Mouse (Mus musculus) neural tube, embryonic 14.5 days (tissue): ENCODE measurements around the gene Sec16a. TPM values are rescaled to one million over a fixed set of nuclear protein-coding genes. Genes with fewer than 3 reads are reported as not detected.
A peak's percentile ranks its signal among the peaks of the same experiment; 100 is the strongest.

Experiments
- ATAC-seq: fragments of 200-750 bp; cut with Nextera tagmentation; 2 replicates; pipeline ENCODE4 v1.8.0; 2017; ENCODE audit warnings: low read depth, mild to moderate bottlenecking, moderate TSS enrichment, moderate library complexity
- H3K27ac ChIP-seq: fragments of 300-500 bp; sonication (generic); 2 replicates; pipeline ENCODE4 v1.5.1; 2014; ENCODE audit warnings: low read depth, mild to moderate bottlenecking, control low read depth, low read length, moderate library complexity, mixed read lengths
- H3K27me3 ChIP-seq: fragments of 300-500 bp; sonication (generic); 2 replicates; pipeline ENCODE4 v1.6.1; 2014; ENCODE audit warnings: low read length; ENCODE audit not compliant: control insufficient read depth, insufficient read depth
- H3K36me3 ChIP-seq: fragments of 300-500 bp; sonication (generic); 2 replicates; pipeline ENCODE4 v1.6.1; 2014; ENCODE audit warnings: low read length, mixed read lengths; ENCODE audit not compliant: control insufficient read depth, insufficient read depth
- H3K4me1 ChIP-seq: fragments of 300-500 bp; sonication (generic); 2 replicates; pipeline ENCODE4 v1.6.1; 2014; ENCODE audit warnings: low read length; ENCODE audit not compliant: control insufficient read depth, insufficient read depth
- H3K4me2 ChIP-seq: fragments of 300-500 bp; sonication (generic); 2 replicates; pipeline ENCODE4 v1.6.1; 2014; ENCODE audit warnings: mild to moderate bottlenecking, low read depth, low read length, control low read depth
- H3K4me3 ChIP-seq: fragments of 300-500 bp; sonication (generic); 2 replicates; pipeline ENCODE4 v1.5.1; 2014; ENCODE audit warnings: low read depth, low read length, control low read depth, mixed read lengths
- H3K9ac ChIP-seq: fragments of 300-500 bp; sonication (generic); replicated peaks from 2 replicates; pipeline ENCODE4 v1.6.1; 2014; ENCODE audit warnings: low read depth, mild to moderate bottlenecking, control low read depth, low read length, mixed read lengths
- H3K9me3 ChIP-seq: fragments of 300-500 bp; sonication (generic); 2 replicates; pipeline ENCODE4 v1.6.1; 2016; ENCODE audit warnings: low read length; ENCODE audit not compliant: control insufficient read depth
- WGBS: fragments of 180-500 bp; shearing (Covaris S2); extraction: QIAGEN DNeasy Blood & Tissue Kit; methylation state at CpG from one replicate; pipeline ENCODE4 v1.1.7; 2014; 5-methylcytosine and 5-hydroxymethylcytosine counted together
- polyA plus RNA-seq: library from polyadenylated mRNA; unstranded; fragments of >200 nt; fragmentation: Nextera tagmentation; extraction: Ambion mirVana; gene quantifications from 2 replicates; pipeline ENCODE4 v1.2.1, GENCODE M21; 2014

Sec16a gene
- 27.2 and 35.2 TPM in 2 replicates for polyA plus RNA-seq

- H3K27ac ChIP-seq: peak within 1 kb of the TSS; percentile 89
- peak; percentile 91 for ATAC-seq
- peak within 1 kb of the TSS; percentile 89 for H3K9ac ChIP-seq
- peaks cover 22% of the 10 kb centered on the region for H3K4me1 ChIP-seq
- H3K4me2 ChIP-seq: peak within 1 kb of the TSS; percentile 91
- H3K36me3 ChIP-seq: peaks cover 15% of the 10 kb centered on the region; the same call in 1 of the 2 replicates
- H3K27me3 ChIP-seq: no peaks in the 10 kb centered on the region
- peak within 1 kb of the TSS; percentile 81 for H3K4me3 ChIP-seq
- under 1% methylated on average over 60 of the region's 61 CpGs for WGBS
- H3K9me3 ChIP-seq: no peaks in the 10 kb centered on the region
Measured at GRCm38 (mm10) chr2:26444946-26445665, at the start of gene Sec16a. Sec16a (minus strand) TSS chr2:26445216.

DNA sequence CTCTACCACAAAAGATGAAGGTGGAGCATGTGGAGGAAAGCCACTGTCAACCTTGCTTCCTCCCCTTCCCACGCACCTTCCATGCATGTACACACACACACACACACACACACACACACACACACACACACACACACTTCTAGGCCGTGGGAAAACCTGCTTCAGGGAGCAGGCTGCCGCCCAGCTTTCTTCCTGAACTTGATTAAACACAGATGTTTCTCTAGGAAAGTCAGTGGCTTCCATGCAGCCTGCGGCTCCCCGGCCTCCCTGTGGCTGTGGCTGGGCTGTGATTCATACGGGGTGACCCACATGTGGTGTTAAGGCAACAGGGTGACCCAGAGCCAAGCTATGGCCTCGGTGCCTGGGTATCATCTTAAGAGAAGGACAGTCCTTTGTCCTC is 49.4 kb upstream of the Sec16a start:
- peak overlapping the region; percentile 3; the same call in 1 of the 2 replicates for H3K27ac ChIP-seq
- no peaks in the 10 kb centered on the region for H3K9me3 ChIP-seq
- ATAC-seq: no peak
- peak overlapping the region; percentile 29; the same call in 1 of the 2 replicates for H3K4me2 ChIP-seq
- 46% methylated on average over 7 of the region's 7 CpGs for WGBS
- H3K9ac ChIP-seq: no peak overlapping the region
- no peaks in the 10 kb centered on the region for H3K27me3 ChIP-seq
- no peaks in the 10 kb centered on the region for H3K36me3 ChIP-seq
- H3K4me3 ChIP-seq: no peak overlapping the region
- H3K4me1 ChIP-seq: peaks cover 77% of the 10 kb centered on the region

GRCm38 (mm10) chr2:26493021-26493781 is 48.2 kb upstream of the Sec16a start:
- Histone ChIP-seq H3K4me3 (no peak overlapping the region), H3K27ac (peak overlapping the region; percentile 72), H3K9me3 (no peaks in the 10 kb centered on the region), H3K4me1 (peaks cover 74% of the 10 kb centered on the region), H3K36me3 (no peaks in the 10 kb centered on the region), H3K9ac (no peak overlapping the region; the same call in 1 of the 2 replicates), H3K27me3 (no peaks in the 10 kb centered on the region), H3K4me2 (peak overlapping the region; percentile 29; the same call in 1 of the 2 replicates)
- WGBS: 18% methylated on average over 9 of the region's 9 CpGs
- ATAC-seq: no peak

DNA sequence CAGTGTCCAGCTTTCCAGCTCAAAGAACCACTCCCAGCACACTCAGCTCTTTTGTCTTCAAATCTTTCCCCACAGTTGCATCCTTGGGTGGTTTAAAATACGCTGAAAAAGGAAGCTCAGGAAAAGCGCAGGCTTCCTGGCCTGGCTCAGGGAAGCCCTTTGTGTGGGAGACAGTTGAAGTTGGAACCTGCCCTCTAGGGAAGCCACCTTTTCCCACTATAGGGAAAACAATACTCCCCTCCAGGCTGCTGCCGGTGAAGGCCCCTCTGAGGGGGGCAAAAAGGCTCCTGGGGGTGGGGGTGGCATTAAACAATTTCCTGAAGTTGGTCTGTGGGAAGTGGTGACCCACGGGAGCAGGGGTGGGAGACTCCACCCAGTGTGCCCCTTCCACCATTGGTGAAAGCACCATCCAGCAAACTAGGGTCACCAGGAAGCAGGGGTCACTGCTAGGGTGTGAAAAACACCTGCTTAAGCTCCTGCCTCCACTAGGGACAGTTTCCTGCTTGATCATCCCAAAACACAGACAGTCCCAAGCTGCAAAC is 45.8 kb upstream of the Sec16a start:
- Histone ChIP-seq H3K9me3 (no peaks in the 10 kb centered on the region), H3K36me3 (no peaks in the 10 kb centered on the region), H3K9ac (no peak overlapping the region; the same call in none of the 2 replicates), H3K4me1 (peaks cover 77% of the 10 kb centered on the region), H3K27me3 (no peaks in the 10 kb centered on the region), H3K4me3 (no peak overlapping the region), H3K27ac (peak overlapping the region; percentile 88), H3K4me2 (peak overlapping the region; percentile 8; the same call in 1 of the 2 replicates)
- ATAC-seq: no peak
- WGBS: 11% methylated on average over 4 of the region's 4 CpGs

DNA sequence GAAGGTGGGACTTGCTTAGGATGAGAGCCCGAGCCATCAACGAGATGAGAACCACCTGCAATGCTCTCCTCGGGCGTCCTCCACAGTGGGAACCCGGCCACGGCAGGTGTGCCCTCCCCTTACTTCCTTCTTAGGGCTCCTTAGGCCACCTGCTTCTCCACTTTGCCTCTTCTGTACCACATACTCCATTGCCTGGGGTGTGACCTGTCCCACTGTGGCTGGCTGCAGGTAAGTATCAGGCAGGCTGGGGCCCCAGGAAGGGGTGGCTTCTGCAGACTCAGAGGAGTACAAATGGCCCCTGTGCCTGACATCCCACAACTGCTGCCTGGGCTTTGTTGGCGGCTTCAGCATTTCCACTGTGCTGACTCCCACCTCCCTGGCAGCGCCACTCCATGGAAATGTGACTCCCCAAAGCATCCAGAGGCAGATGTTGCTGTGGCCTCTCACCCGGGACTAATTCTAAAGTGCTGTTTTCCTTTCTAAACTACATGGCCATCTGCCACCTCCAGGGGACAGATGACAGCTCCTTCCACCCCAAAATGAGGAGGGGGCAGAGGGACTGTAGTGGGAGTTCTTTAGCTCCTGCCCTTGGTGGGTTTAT is 43.6 kb upstream of the Sec16a start:
- WGBS: 32% methylated on average over 9 of the region's 9 CpGs

GRCm38 (mm10) chr2:26487322-26488021 is 42.5 kb upstream of the Sec16a start:
- peak; percentile 50 for ATAC-seq
- Histone ChIP-seq H3K9me3 (no peaks in the 10 kb centered on the region), H3K36me3 (no peaks in the 10 kb centered on the region), H3K9ac (no peak overlapping the region), H3K4me1 (peaks cover 80% of the 10 kb centered on the region), H3K4me2 (peak overlapping the region; percentile 35), H3K4me3 (no peak overlapping the region), H3K27me3 (no peaks in the 10 kb centered on the region), H3K27ac (peak overlapping the region; percentile 88)
- WGBS: 3% methylated on average over 18 of the region's 18 CpGs

More for the DNA sequence above, 43.6 kb upstream of the Sec16a start:
- no peak overlapping the region for H3K4me3 ChIP-seq
- no peak overlapping the region for H3K9ac ChIP-seq
- ATAC-seq: no peak
- peak overlapping the region; percentile 88 for H3K27ac ChIP-seq
- H3K9me3 ChIP-seq: no peaks in the 10 kb centered on the region
- peaks cover 84% of the 10 kb centered on the region for H3K4me1 ChIP-seq
- H3K27me3 ChIP-seq: no peaks in the 10 kb centered on the region
- peak overlapping the region; percentile 21; the same call in 1 of the 2 replicates for H3K4me2 ChIP-seq
- no peaks in the 10 kb centered on the region for H3K36me3 ChIP-seq

GRCm38 (mm10) chr2:26486835-26487321 is 41.9 kb upstream of the Sec16a start:
- 2% methylated on average over 3 of the region's 3 CpGs for WGBS
- no peak overlapping the region for H3K4me3 ChIP-seq
- H3K4me1 ChIP-seq: peaks cover 80% of the 10 kb centered on the region
- peak overlapping the region; percentile 88 for H3K27ac ChIP-seq
- no peak overlapping the region; the same call in 1 of the 2 replicates for H3K9ac ChIP-seq
- H3K4me2 ChIP-seq: peak overlapping the region; percentile 35; the same call in 1 of the 2 replicates
- H3K36me3 ChIP-seq: no peaks in the 10 kb centered on the region
- no peaks in the 10 kb centered on the region for H3K27me3 ChIP-seq
- no peak for ATAC-seq
- H3K9me3 ChIP-seq: no peaks in the 10 kb centered on the region

DNA sequence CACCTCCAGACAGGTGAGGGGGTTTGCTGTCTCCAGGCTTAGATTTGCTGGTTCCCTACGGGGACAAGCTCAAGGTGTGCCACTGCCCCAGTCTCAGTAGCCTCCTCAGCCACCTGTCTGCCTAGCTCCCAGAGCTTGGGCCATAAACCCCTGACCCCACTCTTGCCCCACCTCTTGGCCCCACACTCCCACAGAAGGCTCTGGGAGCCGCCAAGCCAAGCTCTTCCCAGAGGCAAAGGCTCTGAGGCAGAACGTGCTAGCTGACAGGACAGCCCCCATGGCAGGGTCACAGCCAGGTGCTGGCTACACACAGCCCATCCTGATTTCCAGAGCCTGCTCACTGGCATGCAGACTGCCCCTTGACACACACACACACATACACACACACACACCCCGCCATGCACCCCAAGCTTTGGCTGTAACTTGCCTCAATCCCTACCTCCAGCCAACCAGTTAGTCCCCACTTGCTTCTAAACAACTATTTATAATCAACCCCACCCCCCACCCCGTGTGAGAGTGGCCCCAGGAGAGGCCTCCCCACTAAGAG is 41.3 kb upstream of the Sec16a start:
- Histone ChIP-seq H3K27ac (peak overlapping the region; percentile 88), H3K36me3 (no peaks in the 10 kb centered on the region), H3K9ac (peak overlapping the region; percentile 21; the same call in 1 of the 2 replicates), H3K4me2 (peak overlapping the region; percentile 35; the same call in 1 of the 2 replicates), H3K4me3 (no peak overlapping the region; the same call in 1 of the 2 replicates), H3K4me1 (peaks cover 80% of the 10 kb centered on the region), H3K27me3 (no peaks in the 10 kb centered on the region), H3K9me3 (no peaks in the 10 kb centered on the region)
- ATAC-seq: no peak
- 17% methylated on average over 5 of the region's 5 CpGs for WGBS
